Mouse (Mus musculus): Measurements from ENCODE around the gene Snapc3.

DNA sequence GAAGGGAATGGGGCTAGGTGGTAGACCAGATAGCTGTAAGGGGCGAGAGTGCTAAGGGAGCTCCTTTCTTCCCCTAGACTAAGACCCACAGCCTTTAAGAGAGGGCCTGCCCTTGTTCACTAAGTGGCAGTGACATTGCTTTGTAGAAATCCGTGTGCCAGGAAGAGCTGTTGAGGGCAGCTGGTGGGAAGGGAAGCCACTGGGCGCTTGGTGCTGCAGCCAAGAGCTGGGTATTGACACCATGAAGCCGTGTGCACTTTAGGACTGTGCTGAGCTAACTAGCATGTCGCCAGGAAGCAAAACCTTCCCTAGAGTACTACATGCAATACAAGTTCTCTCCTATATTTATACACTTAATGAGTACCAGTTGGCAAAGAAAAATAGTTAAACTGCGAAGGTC, 6.1 kb downstream of the Snapc3 start:
- TF ChIP-seq CTCF (IDR thresholded peaks at IDR 0.05) (no peak), EP300 (IDR thresholded peaks at IDR 0.05; ENCODE audit: insufficient read depth, low read depth, low read length) (no peak), POLR2A (IDR thresholded peaks at IDR 0.05; ENCODE audit: insufficient read depth, low read depth, low read length) (no peak)
